Mouse (Mus musculus) regulatory T cell (primary cell): Measurements from ENCODE around the gene Rnf222.

Experiments
- in situ Hi-C: fragments of 300-600 bp; cut with MboI, MseI; formaldehyde crosslinking; loops from one replicate; pipeline ENCODE4 v1.15.1; 2025; ENCODE audit warnings: high pct_unique_total_duplicates

The Rnf222 gene

GRCm38 (mm10) chr11:68888253-68888652 lies at the start of gene Rnf222:
TSS of gene Rnf222 (plus strand) at chr11:68888553.
- in situ Hi-C loops, result no loop called here

DNA sequence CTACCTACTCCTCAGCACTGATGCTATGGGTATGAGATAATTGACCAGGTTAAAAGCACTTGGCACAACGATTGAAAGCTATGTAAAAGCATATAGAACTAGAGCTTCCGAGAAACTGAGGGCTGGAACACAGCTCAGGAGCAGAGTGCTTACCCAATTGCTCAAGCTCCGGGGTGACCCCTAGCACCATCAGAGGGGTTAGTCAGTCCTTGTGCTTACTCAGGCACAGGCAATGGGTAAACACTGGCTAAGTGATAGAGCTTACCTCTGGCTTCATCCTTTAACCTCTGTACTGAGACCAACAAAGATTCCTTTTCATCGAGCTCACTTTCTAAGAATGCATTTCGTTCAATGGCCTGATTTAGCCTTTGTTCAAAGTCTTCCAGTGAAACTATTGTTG lies 48.7 kb upstream of the Rnf222 start:
- in situ Hi-C loops, result no loop called here

GRCm38 (mm10) chr11:68850862-68851261 lies 37.5 kb upstream of the Rnf222 start:
- in situ Hi-C loops, result no loop called here

DNA sequence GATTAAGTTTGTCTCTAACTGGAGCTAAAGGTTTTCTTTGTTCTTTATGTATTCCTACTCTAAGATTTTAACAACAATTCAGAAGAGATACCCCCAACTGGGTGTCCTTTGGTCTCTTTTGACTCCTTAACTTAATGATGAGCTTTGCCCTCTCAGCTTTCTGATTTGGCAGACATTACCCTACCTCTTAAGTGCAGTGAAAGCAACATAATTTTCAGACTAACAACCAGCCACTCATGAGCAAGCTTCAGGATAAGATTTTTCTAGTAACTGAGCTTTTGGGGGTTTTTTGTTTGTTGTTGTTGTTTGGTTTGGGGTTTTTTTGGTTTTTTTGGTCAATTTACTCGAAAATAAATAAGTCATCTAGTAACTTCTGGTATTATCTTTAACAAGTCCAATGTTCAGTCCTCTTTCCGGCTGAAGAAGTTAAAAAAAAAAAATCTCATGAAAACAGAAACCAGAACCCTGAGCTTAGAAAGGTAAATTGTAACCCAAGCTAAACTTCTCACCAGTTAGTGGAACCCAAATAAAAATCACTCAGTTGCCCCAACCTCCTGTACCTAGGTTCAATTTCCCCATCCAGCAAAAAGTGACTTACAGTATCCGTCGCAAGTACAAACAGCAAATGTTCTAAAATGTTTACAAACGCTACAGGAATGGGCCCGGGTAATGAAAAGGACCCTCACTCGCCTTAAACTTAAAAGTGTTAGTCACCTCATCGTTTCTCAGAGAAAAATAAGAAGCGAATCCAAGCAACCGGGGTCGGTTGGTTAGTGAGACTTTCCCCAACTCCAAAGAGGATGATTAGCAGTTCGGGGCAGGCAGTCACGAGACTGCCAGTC lies 36.5 kb upstream of the Rnf222 start:
- in situ Hi-C loops, result no loop called here

DNA sequence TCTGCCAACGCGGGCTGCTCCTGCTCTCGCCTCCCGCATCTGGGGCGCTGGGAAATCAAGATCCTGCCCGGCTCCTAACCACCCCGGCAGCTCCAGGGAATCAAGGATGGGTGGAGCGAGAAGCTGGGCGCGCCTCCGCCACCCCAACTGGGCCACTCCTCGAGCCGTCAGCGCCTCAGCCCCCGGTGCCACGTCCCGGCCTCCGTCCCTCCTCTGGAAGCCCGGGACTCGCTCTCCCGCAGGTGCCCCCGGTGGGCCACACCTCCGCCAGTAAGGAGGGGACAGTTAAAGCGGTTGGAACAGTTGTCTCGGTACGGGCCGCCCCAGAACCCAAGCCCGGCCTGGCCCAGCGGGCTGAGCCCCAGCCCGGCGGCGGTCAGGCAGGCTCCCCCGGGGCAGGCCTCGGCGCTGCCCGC lies 35.9 kb upstream of the Rnf222 start:
- in situ Hi-C loops, result no loop called here

DNA sequence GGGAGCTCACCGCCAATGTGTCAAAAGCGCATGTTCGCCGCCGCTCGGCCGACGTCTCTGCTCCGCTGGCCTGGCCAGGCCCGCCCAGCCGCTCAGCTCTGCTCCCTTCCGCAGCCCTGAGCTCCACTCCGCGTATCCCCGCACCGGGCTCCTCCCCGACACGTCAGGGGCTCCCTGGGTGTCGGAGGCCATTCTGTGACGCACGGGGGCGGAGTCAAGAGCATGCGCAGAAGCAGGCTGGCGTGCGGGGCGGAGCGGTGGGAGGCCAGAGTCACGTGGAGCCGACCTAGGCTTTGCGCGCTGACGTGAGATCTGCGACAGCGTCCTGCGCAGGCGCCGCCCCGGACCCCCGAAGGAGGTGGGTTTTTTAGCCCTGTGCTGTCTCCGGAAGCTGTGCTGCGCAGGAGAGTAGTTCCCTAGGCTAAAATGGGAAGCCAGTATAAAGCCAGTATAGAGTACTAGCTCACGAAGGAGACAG lies 35.4 kb upstream of the Rnf222 start:
- in situ Hi-C loops, result no loop called here

DNA sequence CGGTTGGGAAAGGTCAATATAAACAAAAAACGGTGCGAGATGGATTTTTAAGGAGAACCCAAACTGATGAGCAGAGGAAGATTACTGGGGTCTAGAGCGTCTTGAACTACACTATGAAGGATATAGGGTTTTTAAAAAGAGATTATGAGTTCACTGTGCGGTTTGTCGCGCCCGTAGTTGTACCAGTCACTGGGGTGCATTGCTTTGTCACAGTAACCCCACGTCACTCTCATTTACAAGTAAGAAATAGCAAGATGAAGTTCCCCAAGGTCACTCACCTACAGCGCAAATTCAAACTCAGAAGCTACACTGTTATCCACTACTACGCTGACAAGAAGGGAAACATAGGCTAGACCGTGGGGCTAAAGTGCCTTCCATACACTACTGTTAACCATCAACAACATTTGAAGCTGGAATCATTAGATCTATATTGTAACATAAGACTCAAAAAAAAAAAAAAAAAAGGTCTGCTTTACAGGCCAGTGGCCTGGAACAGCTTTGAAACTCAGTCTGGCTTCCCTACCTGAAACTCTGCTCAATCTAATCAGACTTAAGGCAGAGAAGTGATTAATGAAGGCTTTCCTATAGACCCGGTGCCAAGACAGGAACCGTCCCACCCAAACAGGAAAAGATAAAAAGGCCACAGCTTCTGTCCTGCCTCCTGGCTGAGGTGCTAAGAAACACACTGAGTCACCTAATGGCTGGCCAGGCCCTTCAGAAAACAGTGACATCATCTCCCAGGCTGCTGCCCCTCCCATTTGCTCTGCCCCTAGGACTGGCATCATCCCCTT lies 34.5 kb upstream of the Rnf222 start:
- in situ Hi-C loops, result no loop called here

DNA sequence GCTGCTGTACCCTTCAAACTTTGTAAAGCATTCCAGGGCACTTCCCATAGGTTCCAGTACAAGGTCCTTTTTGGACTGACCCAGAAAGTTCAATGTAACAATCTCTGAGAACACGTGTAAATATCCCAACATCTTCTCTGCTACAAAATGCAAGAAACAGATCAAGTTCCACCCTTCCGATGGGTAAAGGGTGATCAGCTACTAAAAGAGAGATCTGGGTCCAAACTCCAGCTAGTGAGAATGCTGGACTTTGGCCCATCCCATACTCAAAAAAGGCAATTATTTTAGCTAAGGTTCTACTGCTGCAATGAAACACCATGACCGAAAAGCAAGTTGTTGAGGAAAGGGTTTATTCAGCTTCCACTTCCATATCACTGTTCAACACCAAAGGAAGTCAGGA lies 33.7 kb upstream of the Rnf222 start:
- in situ Hi-C loops, result no loop called here

DNA sequence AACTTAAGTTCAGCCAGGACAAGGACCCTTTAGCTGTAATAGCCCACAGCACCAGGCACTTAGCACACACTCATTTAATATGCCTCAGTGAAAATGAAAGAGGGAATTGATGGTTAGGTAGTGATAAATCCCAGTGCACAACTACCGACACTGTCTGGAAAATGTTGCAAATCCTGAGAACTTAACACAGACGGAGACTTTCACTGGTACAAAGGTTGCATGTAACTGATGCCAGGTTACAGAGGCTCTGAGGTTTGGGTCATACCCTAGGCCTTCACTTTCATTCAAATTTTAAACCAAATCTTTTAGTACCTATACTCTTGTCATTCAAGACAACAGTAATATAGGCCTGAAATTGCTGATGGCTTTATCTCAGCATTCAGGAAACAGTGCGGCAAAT lies 31.0 kb upstream of the Rnf222 start:
- in situ Hi-C loops, result no loop called here

DNA sequence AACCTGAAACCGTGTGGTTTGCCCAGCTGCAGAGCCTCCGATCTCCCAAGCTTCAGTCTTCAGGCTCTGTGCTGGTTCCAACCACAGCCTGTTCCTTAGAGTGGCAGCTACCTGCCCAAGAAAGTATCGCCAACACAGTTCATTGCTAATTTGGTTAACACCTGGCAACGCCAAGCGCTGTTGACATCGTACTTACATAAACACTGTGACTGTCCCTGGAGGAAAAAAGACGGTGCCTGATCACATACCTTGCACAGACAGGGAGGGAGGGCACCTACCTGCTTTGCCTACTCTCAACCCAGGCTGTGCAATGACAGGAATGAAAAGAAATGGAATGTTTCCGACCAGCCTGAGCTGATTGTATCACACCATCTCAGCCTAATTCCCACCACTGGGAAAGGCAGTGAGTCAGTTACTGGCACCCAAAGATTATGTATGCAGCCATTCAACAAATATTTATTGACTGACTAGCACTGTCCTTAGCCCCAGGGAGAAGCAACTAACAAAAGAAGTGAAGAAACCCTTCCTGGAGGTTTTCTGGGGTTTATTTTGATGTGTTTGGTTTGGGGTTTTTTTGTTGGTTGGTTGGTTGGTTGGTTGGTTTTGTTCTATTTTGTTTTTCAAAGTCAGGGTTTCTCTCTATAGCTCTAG lies 28.3 kb upstream of the Rnf222 start:
- in situ Hi-C loops, result no loop called here

DNA sequence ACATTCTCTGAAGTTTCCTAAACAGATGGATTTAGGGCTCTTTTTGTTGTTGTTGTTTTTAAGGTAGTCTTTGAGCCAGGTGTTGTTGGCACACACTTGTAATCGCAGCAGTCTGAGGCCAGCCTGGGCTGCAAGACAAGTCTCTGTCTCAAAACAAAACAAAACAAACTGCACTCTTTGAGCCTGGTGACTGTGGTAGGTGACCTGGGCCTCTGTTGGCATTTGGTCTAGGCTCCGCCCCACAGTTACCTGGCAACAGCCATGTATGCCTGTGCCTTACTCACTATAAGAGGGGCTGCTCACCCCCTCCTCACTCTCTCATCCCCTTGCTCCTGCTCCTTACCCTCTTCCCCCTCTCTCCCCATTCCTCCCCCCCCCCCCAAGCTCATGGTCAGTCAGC lies 26.1 kb upstream of the Rnf222 start:
- in situ Hi-C loops, result no loop called here

- in situ Hi-C loops, result no loop called here
These were observed 24.7 kb upstream of the Rnf222 start for GRCm38 (mm10) chr11:68863631-68864091.

GRCm38 (mm10) chr11:68864544-68865189 lies 23.7 kb upstream of the Rnf222 start:
- in situ Hi-C loops, result no loop called here

DNA sequence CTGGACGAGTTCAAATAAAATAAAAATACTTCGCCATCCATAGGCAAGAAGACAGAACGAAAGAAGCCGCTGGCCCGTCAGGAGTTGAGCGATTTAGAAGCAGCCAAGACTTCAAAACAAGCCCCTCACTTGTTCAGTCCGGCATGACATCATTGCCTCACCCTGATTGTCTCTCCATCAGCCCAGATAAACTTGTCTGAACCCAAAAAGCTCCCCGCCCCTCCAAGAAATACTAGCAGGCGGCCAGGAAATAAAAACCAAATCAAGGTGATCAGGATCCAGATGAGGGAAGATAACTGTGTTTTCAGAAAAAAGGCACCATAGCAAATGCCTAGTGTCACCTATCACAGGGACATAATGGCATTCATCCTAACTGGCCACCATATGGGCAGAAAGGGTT lies 17.1 kb upstream of the Rnf222 start:
- in situ Hi-C loops, result no loop called here

GRCm38 (mm10) chr11:68871748-68872147 lies 16.6 kb upstream of the Rnf222 start, which contains the start of gene Ndel1:
TSS of gene Ndel1 (minus strand) at chr11:68871858.
- in situ Hi-C loops, result no loop called here

DNA sequence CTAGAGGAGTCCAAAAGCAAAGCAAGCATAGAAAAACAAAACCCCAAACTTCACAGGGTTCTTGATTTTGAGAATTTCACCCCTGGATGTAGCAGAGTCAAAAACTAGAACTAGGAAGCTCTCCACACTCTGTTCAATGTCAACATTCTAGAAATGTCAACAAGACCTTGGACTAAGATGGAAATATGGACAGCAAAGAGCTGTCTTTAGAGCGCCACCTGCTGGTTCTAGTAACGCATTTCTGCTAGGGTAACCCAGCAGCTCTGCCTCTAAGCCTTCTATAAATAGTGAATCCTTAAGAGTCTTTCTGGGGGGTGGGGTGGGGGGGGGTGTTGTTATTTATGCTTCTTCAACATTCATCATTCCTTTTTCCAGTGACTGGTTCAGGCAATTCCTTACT lies 13.5 kb upstream of the Rnf222 start:
- in situ Hi-C loops, result no loop called here

- in situ Hi-C loops, result no loop called here
These were observed 9.5 kb upstream of the Rnf222 start for GRCm38 (mm10) chr11:68878811-68879210.

DNA sequence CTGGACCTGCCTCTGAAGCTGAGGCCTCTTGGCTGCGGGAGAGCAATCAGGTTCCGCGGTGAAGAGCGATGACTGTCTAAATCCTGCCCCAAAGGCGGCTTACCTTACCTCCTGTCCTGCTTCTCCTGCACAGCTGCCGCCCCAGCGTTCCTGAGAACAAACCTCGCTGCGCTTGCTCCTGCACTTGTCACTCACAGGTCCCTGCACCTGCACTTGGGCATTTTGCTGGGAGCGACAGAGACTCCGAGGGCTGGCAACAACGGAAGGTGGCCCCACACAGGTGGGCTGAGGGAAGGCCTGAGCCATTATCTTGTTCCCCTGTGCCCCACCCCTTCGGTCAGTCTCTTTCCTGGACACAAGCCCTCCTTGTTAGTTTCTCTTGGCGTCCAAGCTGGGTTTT lies 6.2 kb upstream of the Rnf222 start:
- in situ Hi-C loops, result no loop called here

- in situ Hi-C loops, result no loop called here
These were observed 4.5 kb upstream of the Rnf222 start for GRCm38 (mm10) chr11:68883843-68884242.

DNA sequence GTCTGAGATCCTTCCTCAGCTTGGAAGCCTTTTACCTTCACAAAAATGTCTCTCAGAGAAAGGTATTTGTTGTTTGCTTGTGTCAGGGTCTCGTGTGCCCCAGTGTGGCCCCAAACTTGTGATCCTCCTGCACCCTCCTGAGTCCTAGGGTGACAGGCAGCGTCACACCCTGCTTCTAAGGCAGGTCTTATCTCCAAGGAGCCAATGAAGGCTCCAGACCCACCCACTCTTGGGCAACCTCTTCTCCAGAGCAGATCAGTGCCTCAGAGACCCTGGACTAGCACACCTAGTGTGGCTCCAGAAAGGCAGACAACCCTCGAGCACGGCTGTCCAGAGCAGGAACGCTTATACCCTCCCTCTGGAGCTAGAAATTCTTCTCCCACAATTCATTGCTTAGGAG lies 4.0 kb upstream of the Rnf222 start:
- in situ Hi-C loops, result no loop called here

- in situ Hi-C loops, result no loop called here
These were observed 2.3 kb upstream of the Rnf222 start for GRCm38 (mm10) chr11:68886091-68886490.

- in situ Hi-C loops, result no loop called here
These were observed 300 bp downstream of the Rnf222 start for GRCm38 (mm10) chr11:68888653-68889052.
